Mouse (Mus musculus) heart, embryonic 14.5 days (tissue): ENCODE measurements around the gene Lifr. TPM values are rescaled to one million over a fixed set of nuclear protein-coding genes. Genes with fewer than 3 reads are reported as not detected.
A peak's percentile ranks its signal among the peaks of the same experiment; 100 is the strongest.

Experiments
- ATAC-seq: fragments of 200-750 bp; cut with Nextera tagmentation; 2 replicates; pipeline ENCODE4 v1.8.0; 2017; ENCODE audit warnings: low read depth, moderate TSS enrichment; ENCODE audit not compliant: insufficient number of reproducible peaks, insufficient read depth, low FRiP score
- H3K27ac ChIP-seq, 2 experiments: fragments of 200-500 bp in 1 of 2; fragments of 300-500 bp in 1 of 2; sonication (generic) in 1 of 2; replicated peaks in 1 of 2; 2 replicates each; pipeline ENCODE4 v1.5.1; 2012 to 2014; ENCODE audit warnings: low read depth in 2 of 2, low read length in 2 of 2, control low read depth in 1 of 2, mild to moderate bottlenecking in 1 of 2, mixed read lengths in 1 of 2; ENCODE audit not compliant: control insufficient read depth in 1 of 2, insufficient read depth in 1 of 2
- H3K27me3 ChIP-seq: fragments of 300-500 bp; sonication (generic); 2 replicates; pipeline ENCODE4 v1.6.1; 2014; ENCODE audit warnings: mild to moderate bottlenecking, low read length, control low read depth; ENCODE audit not compliant: control insufficient read depth, insufficient read depth
- H3K36me3 ChIP-seq: fragments of 300-500 bp; sonication (generic); 2 replicates; pipeline ENCODE4 v1.6.1; 2014; ENCODE audit warnings: mild to moderate bottlenecking, control low read depth, low read length, mixed read lengths; ENCODE audit not compliant: control insufficient read depth, insufficient read depth
- H3K4me1 ChIP-seq, 2 experiments: fragments of 200-500 bp in 1 of 2; fragments of 300-500 bp in 1 of 2; sonication (generic) in 1 of 2; 2 replicates each; pipeline ENCODE4 v1.6.1; 2012 to 2014; ENCODE audit warnings: low read length in 2 of 2, control low read depth in 1 of 2, mixed read lengths in 1 of 2; ENCODE audit not compliant: control insufficient read depth in 2 of 2, insufficient read depth in 2 of 2
- H3K4me2 ChIP-seq: fragments of 300-500 bp; sonication (generic); 2 replicates; pipeline ENCODE4 v1.6.1; 2014; ENCODE audit warnings: mild to moderate bottlenecking, low read length
- H3K4me3 ChIP-seq, 2 experiments: fragments of 200-500 bp in 1 of 2; fragments of 300-500 bp in 1 of 2; sonication (generic) in 1 of 2; 2 replicates each; pipeline ENCODE4 v1.5.1; 2012 to 2014; ENCODE audit warnings: low read length in 2 of 2, mild to moderate bottlenecking in 2 of 2, control low read depth in 1 of 2, low read depth in 1 of 2, moderate library complexity in 1 of 2; ENCODE audit not compliant: control insufficient read depth in 1 of 2, insufficient read depth in 1 of 2
- H3K9ac ChIP-seq: fragments of 300-500 bp; sonication (generic); 2 replicates; pipeline ENCODE4 v1.6.1; 2014; ENCODE audit warnings: mild to moderate bottlenecking, low read length
- H3K9me3 ChIP-seq: fragments of 300-500 bp; sonication (generic); 2 replicates; pipeline ENCODE4 v1.6.1; 2016; ENCODE audit warnings: low read length, control low read depth; ENCODE audit not compliant: control insufficient read depth
- WGBS: fragments of 180-500 bp; shearing (Covaris S2); extraction: QIAGEN DNeasy Blood & Tissue Kit; methylation state at CpG from one replicate; pipeline ENCODE4 v1.1.7; 2014; 5-methylcytosine and 5-hydroxymethylcytosine counted together
- polyA plus RNA-seq: library from polyadenylated mRNA; unstranded; fragments of >200 nt; fragmentation: Nextera tagmentation; extraction: Ambion mirVana; gene quantifications from 2 replicates; pipeline ENCODE4 v1.2.1, GENCODE M21; 2014

Gene Lifr
- polyA plus RNA-seq, 1 experiment from 2014 or later, result 36.4 TPM

GRCm38 (mm10) chr15:7202981-7203380 is 112.6 kb downstream of the Lifr start:
- ATAC-seq, result no peak
- Histone ChIP-seq H3K9ac (no peak overlapping the region), H3K4me3 (no peak overlapping the region), H3K27ac (no peak overlapping the region), H3K27me3 (no peaks in the 10 kb centered on the region), H3K36me3 (peaks cover 8% of the 10 kb centered on the region; the same call in 1 of the 2 replicates), H3K4me1 (peaks cover 45 to 65% of the 10 kb centered on the region in 2 experiments), H3K9me3 (no peaks in the 10 kb centered on the region), H3K4me2 (no peak overlapping the region)
- 90% methylated on average over 5 of the region's 5 CpGs for WGBS

- Histone ChIP-seq H3K27me3 (no peaks in the 10 kb centered on the region), H3K4me2 (no peak overlapping the region), H3K4me3 (no peak overlapping the region), H3K9me3 (no peaks in the 10 kb centered on the region), H3K9ac (no peak overlapping the region), H3K4me1 (peaks cover 46 to 67% of the 10 kb centered on the region in 2 experiments), H3K27ac (peak overlapping the region; percentile 35 to 79), H3K36me3 (peaks cover 8% of the 10 kb centered on the region; the same call in 1 of the 2 replicates)
- 52% methylated on average over 8 of the region's 9 CpGs for WGBS
- peak; percentile 55 for ATAC-seq
Measured at GRCm38 (mm10) chr15:7203606-7204330, 113.4 kb downstream of the Lifr start.

DNA sequence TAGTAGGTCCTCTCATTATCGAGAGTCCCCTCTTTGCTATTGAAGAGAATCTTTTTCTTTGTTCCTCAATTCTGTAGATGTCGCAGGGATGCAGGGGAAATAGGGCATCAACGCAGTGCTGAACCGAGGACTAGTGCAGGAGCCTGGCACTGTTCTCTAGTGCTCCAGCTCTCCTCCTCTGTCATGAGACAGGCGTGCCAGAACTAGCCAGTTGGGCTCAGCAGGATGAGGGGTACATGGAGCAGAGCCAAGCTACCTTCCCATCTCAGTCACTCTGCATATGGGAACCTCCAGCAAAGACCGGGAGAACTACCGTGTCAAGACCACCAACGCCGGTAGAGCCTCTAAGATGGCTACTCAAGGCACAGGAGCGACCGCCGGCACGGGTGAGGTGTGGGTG is 114.5 kb downstream of the Lifr start:
- H3K27me3 ChIP-seq, result no peaks in the 10 kb centered on the region
- peaks cover 8% of the 10 kb centered on the region; the same call in 1 of the 2 replicates for H3K36me3 ChIP-seq
- H3K27ac ChIP-seq, result peak overlapping the region in 1 of 2 experiments; percentile 72; a peak in 2 of 4 replicates
- H3K9me3 ChIP-seq, result no peaks in the 10 kb centered on the region
- peaks cover 43 to 63% of the 10 kb centered on the region in 2 experiments for H3K4me1 ChIP-seq
- ATAC-seq, result no peak
- WGBS, result 85% methylated on average over 13 of the region's 13 CpGs
- H3K4me3 ChIP-seq, result no peak overlapping the region
- no peak overlapping the region for H3K9ac ChIP-seq
- no peak overlapping the region for H3K4me2 ChIP-seq

DNA sequence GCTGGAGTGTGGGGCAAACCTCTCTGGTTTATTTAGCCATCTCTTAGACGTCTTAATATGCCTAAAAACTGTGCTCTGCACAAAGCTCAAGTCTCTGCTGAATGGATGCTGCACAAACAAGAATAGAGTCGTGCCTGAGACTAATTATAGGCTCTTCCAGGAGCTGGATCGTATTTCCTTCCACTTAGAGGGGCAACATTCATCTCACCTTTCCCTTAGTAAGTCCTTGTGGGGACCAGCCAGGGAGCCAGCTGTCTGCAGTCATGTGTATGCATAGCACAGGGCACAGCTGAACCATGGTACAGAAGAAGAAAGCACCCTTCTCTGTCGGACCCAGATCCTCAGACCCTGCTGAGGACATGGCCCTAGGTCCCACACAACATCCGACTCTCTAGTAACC is 115.7 kb downstream of the Lifr start:
- peaks cover 8% of the 10 kb centered on the region; the same call in 1 of the 2 replicates for H3K36me3 ChIP-seq
- peaks cover 40 to 53% of the 10 kb centered on the region in 2 experiments for H3K4me1 ChIP-seq
- H3K27ac ChIP-seq, result peak overlapping the region; percentile 68
- no peak overlapping the region for H3K4me2 ChIP-seq
- no peak overlapping the region for H3K4me3 ChIP-seq
- 0 out of 2 replicates have a peak, but pooled peaks have one; percentile 23 for ATAC-seq
- no peaks in the 10 kb centered on the region for H3K9me3 ChIP-seq
- no peak overlapping the region for H3K9ac ChIP-seq
- H3K27me3 ChIP-seq, result no peaks in the 10 kb centered on the region
- 33% methylated on average over 5 of the region's 5 CpGs for WGBS

DNA sequence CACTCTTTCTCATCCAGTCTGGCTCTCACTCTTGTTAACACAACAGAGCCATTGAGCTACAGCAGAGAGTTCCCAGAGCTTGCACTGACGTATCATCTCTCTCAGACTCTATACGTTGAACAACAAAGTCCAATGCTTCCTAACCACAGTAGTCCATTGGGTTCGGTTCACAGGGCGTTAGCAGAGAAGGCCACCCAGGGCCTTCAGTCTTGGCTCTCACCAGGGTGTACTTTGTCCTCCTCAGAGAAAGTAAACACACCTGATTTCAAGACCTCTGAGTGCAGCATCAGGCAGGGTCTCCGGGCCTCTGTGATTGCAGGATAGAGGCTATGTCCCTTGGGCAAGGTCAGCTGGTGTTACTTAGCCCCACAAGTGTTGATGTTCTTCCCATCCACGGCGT is 116.9 kb downstream of the Lifr start:
- Histone ChIP-seq H3K4me1 (peaks cover 29 to 41% of the 10 kb centered on the region in 2 experiments), H3K27me3 (no peaks in the 10 kb centered on the region), H3K9me3 (no peaks in the 10 kb centered on the region), H3K27ac (no peak overlapping the region), H3K4me3 (no peak overlapping the region), H3K36me3 (peaks cover 8% of the 10 kb centered on the region; the same call in 1 of the 2 replicates), H3K4me2 (no peak overlapping the region), H3K9ac (no peak overlapping the region)
- WGBS, result 89% methylated on average over 7 of the region's 7 CpGs
- ATAC-seq, result no peak

DNA sequence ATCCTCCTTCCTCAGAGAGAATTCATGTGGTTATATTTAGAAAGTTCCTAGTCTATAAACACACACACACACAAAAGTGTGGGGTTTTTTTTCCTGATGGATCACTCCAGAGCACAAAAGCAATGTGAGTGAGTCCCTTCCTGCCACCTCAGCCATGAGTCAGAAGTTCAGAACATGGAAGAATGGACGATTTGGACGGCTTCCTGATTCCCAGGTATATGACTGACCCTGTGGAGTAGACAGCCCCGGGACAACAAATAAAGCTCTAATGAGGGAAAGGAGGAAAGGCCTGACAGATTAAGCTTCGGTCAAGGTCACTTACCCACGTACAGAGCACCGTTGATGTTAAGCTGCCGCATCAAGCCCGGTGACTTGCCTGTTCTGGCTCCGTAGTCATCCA is 117.8 kb downstream of the Lifr start:
- no peak overlapping the region for H3K4me3 ChIP-seq
- ATAC-seq, result no peak
- H3K36me3 ChIP-seq, result peaks cover 8% of the 10 kb centered on the region; the same call in 1 of the 2 replicates
- no peaks in the 10 kb centered on the region for H3K27me3 ChIP-seq
- H3K4me1 ChIP-seq, result peaks cover 26 to 36% of the 10 kb centered on the region in 2 experiments
- no peak overlapping the region for H3K9ac ChIP-seq
- no peaks in the 10 kb centered on the region for H3K9me3 ChIP-seq
- WGBS, result 56% methylated on average over 9 of the region's 9 CpGs
- H3K4me2 ChIP-seq, result no peak overlapping the region
- peak overlapping the region in 1 of 2 experiments; percentile 49; a peak in 1 of 4 replicates for H3K27ac ChIP-seq

DNA sequence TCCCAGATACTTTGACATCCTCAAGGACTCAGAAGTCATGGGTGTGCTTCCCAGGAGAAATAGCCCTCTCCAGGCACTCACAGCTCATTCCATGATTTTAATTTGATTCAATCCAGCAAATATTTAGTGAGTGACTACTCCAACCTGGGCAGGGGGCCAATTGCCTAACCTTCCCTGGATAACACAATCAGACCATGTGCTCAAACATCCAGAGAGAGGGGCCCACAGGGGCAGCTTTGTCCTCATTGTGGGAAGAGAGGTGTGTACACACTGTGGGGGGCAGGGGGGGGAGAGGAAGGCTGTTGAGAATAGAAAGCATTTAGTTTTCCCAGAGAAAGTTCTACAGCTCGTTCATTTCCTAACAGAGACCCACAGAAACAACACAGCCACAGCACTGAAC is 123.3 kb downstream of the Lifr start:
- Histone ChIP-seq H3K4me3 (no peak overlapping the region), H3K27ac (peak overlapping the region; percentile 63 to 79), H3K27me3 (no peaks in the 10 kb centered on the region), H3K4me2 (peak overlapping the region; percentile 18; the same call in 1 of the 2 replicates), H3K36me3 (peaks cover 9% of the 10 kb centered on the region; the same call in 1 of the 2 replicates), H3K4me1 (peaks cover 11 to 16% of the 10 kb centered on the region in 2 experiments; a peak in 3 of 4 replicates), H3K9me3 (no peaks in the 10 kb centered on the region), H3K9ac (peak overlapping the region; percentile 34; the same call in 1 of the 2 replicates)
- ATAC-seq, result peak; percentile 73; the same call in 1 of the 2 replicates
- 11% methylated on average over 1 of the region's 1 CpGs for WGBS
